Mouse (Mus musculus) forebrain, embryonic 11.5 days (tissue): ENCODE data around the gene Elovl1. TPM values are rescaled to one million over a fixed set of nuclear protein-coding genes. Genes with fewer than 3 reads are reported as not detected.

Experiments
- ATAC-seq: fragments of 200-750 bp; cut with Nextera tagmentation; replicated peaks from 2 replicates; pipeline ENCODE4 v1.8.0; 2017; ENCODE audit warnings: moderate TSS enrichment; ENCODE audit not compliant: low FRiP score
- DNase-seq: peaks from one replicate; pipeline ENCODE4 v3.0.0-alpha.2; 2017; ENCODE audit warnings: low spot score
- H3K27ac ChIP-seq: fragments of 300-500 bp; sonication (generic); 2 replicates; pipeline ENCODE4 v1.5.1; 2014; ENCODE audit warnings: low read depth, low read length
- H3K27me3 ChIP-seq: fragments of 300-500 bp; sonication (generic); 2 replicates; pipeline ENCODE4 v1.6.1; 2014; ENCODE audit warnings: mild to moderate bottlenecking, low read length, mixed read lengths; ENCODE audit not compliant: control insufficient read depth, insufficient read depth
- H3K36me3 ChIP-seq: fragments of 300-500 bp; sonication (generic); 2 replicates; pipeline ENCODE4 v1.6.1; 2014; ENCODE audit warnings: mild to moderate bottlenecking, low read length, moderate library complexity, mixed read lengths; ENCODE audit not compliant: control insufficient read depth, insufficient read depth
- H3K4me1 ChIP-seq: fragments of 300-500 bp; sonication (generic); replicated peaks from 2 replicates; pipeline ENCODE4 v1.6.1; 2014; ENCODE audit warnings: low read length, mixed read lengths; ENCODE audit not compliant: control insufficient read depth, insufficient read depth
- H3K4me2 ChIP-seq: fragments of 300-500 bp; sonication (generic); 2 replicates; pipeline ENCODE4 v1.6.1; 2014; ENCODE audit warnings: low read depth, mild to moderate bottlenecking, low read length, moderate library complexity, mixed read lengths; ENCODE audit not compliant: severe bottlenecking
- H3K4me3 ChIP-seq: fragments of 300-500 bp; sonication (generic); 2 replicates; pipeline ENCODE4 v1.5.1; 2014; ENCODE audit warnings: low read depth, low read length
- H3K9ac ChIP-seq: fragments of 300-500 bp; sonication (generic); 2 replicates; pipeline ENCODE4 v1.6.1; 2014; ENCODE audit warnings: low read length
- H3K9me3 ChIP-seq: fragments of 300-500 bp; sonication (generic); 2 replicates; pipeline ENCODE4 v1.6.1; 2016; ENCODE audit warnings: low read length, mixed read lengths; ENCODE audit not compliant: control insufficient read depth
- WGBS: fragments of 180-500 bp; shearing (Covaris S2); extraction: QIAGEN DNeasy Blood & Tissue Kit; methylation state at CpG from one replicate; pipeline ENCODE4 v1.1.7; 2014; 5-methylcytosine and 5-hydroxymethylcytosine counted together
- polyA plus RNA-seq: library from polyadenylated mRNA; unstranded; fragments of >200 nt; fragmentation: Nextera tagmentation; extraction: Ambion mirVana; gene quantifications from 2 replicates; pipeline ENCODE4 v1.2.1, GENCODE M21; 2014

Gene Elovl1
- polyA plus RNA-seq, 1 experiment from 2014 or later: 37.8 TPM

GRCm38 (mm10) chr4:118421384-118421783, 6.5 kb upstream of the Elovl1 start:
- H3K27ac ChIP-seq: no peak overlapping the region
- ATAC-seq (no peak), DNase-seq (no peak)
- H3K27me3 ChIP-seq: no peaks in the 10 kb centered on the region
- H3K9ac ChIP-seq: no peak overlapping the region
- H3K9me3 ChIP-seq: no peaks in the 10 kb centered on the region
- H3K36me3 ChIP-seq: no peaks in the 10 kb centered on the region; the same call in none of the 2 replicates
- WGBS: 100% methylated on average over 3 of the region's 3 CpGs
- no peak overlapping the region for H3K4me3 ChIP-seq
- H3K4me1 ChIP-seq: no peaks in the 10 kb centered on the region
- H3K4me2 ChIP-seq: no peak overlapping the region

GRCm38 (mm10) chr4:118424541-118425160, 3.2 kb upstream of the Elovl1 start:
- no peaks in the 10 kb centered on the region for H3K36me3 ChIP-seq
- ATAC-seq (no peak), DNase-seq (no peak)
- peaks cover 7% of the 10 kb centered on the region; the same call in 1 of the 2 replicates for H3K4me1 ChIP-seq
- H3K4me2 ChIP-seq: no peak overlapping the region
- no peak overlapping the region for H3K4me3 ChIP-seq
- no peaks in the 10 kb centered on the region for H3K9me3 ChIP-seq
- H3K27ac ChIP-seq: no peak overlapping the region
- H3K9ac ChIP-seq: no peak overlapping the region
- no peaks in the 10 kb centered on the region for H3K27me3 ChIP-seq
- WGBS: 88% methylated on average over 4 of the region's 4 CpGs

GRCm38 (mm10) chr4:118425374-118425773, 2.5 kb upstream of the Elovl1 start:
- ATAC-seq: no peak

GRCm38 (mm10) chr4:118427415-118427767, 502 bp upstream of the Elovl1 start:
- Histone ChIP-seq H3K4me1 (peaks cover 7% of the 10 kb centered on the region; the same call in 1 of the 2 replicates), H3K27me3 (no peaks in the 10 kb centered on the region), H3K36me3 (peaks cover 1% of the 10 kb centered on the region; the same call in 1 of the 2 replicates), H3K27ac (no peak overlapping the region), H3K4me2 (peak overlapping the region; percentile 84), H3K9me3 (no peaks in the 10 kb centered on the region), H3K9ac (peak overlapping the region; percentile 76), H3K4me3 (peak overlapping the region; percentile 53)
- no peak; the same call in 1 of the 2 replicates for ATAC-seq
- WGBS: 3% methylated on average over 5 of the region's 5 CpGs
- DNase-seq: no peak

More at GRCm38 (mm10) chr4:118425374-118425773, 2.5 kb upstream of the Elovl1 start:
- Histone ChIP-seq H3K36me3 (no peaks in the 10 kb centered on the region), H3K9ac (no peak overlapping the region), H3K4me3 (no peak overlapping the region), H3K4me1 (peaks cover 7% of the 10 kb centered on the region; the same call in 1 of the 2 replicates), H3K4me2 (no peak overlapping the region), H3K9me3 (no peaks in the 10 kb centered on the region), H3K27ac (no peak overlapping the region), H3K27me3 (no peaks in the 10 kb centered on the region)
- WGBS: 92% methylated on average over 1 of the region's 1 CpGs
- no peak for DNase-seq

- 54% methylated on average over 15 of the region's 15 CpGs for WGBS
Observed at GRCm38 (mm10) chr4:118428531-118429214, 780 bp downstream of the Elovl1 start.

GRCm38 (mm10) chr4:118429215-118429895, 1.5 kb downstream of the Elovl1 start:
- peaks cover 3% of the 10 kb centered on the region; the same call in 1 of the 2 replicates for H3K36me3 ChIP-seq
- H3K27me3 ChIP-seq: no peaks in the 10 kb centered on the region
- no peak overlapping the region for H3K27ac ChIP-seq
- H3K9me3 ChIP-seq: no peaks in the 10 kb centered on the region
- WGBS: 63% methylated on average over 7 of the region's 7 CpGs
- ATAC-seq (no peak), DNase-seq (peak; percentile 53)
- H3K4me3 ChIP-seq: no peak overlapping the region
- no peak overlapping the region; the same call in 1 of the 2 replicates for H3K4me2 ChIP-seq
- H3K9ac ChIP-seq: no peak overlapping the region
- H3K4me1 ChIP-seq: peaks cover 7% of the 10 kb centered on the region; the same call in 1 of the 2 replicates

More at GRCm38 (mm10) chr4:118428531-118429214, 780 bp downstream of the Elovl1 start:
- ATAC-seq (peak; percentile 10), DNase-seq (no peak)
- Histone ChIP-seq H3K36me3 (peaks cover 3% of the 10 kb centered on the region; the same call in 1 of the 2 replicates), H3K4me3 (peak overlapping the region; percentile 53), H3K4me2 (peak overlapping the region; percentile 84), H3K9ac (peak overlapping the region; percentile 76), H3K27me3 (no peaks in the 10 kb centered on the region), H3K9me3 (no peaks in the 10 kb centered on the region), H3K27ac (peak overlapping the region; percentile 12; the same call in 1 of the 2 replicates), H3K4me1 (peaks cover 7% of the 10 kb centered on the region; the same call in 1 of the 2 replicates)

GRCm38 (mm10) chr4:118432332-118432731, 4.4 kb downstream of the Elovl1 start:
- peaks cover 15% of the 10 kb centered on the region for H3K4me1 ChIP-seq
- H3K9ac ChIP-seq: no peak overlapping the region
- H3K27ac ChIP-seq: no peak overlapping the region
- 79% methylated on average over 8 of the region's 8 CpGs for WGBS
- ATAC-seq (no peak), DNase-seq (no peak)
- no peaks in the 10 kb centered on the region for H3K27me3 ChIP-seq
- no peak overlapping the region for H3K4me3 ChIP-seq
- H3K36me3 ChIP-seq: peaks cover 7% of the 10 kb centered on the region
- H3K9me3 ChIP-seq: no peaks in the 10 kb centered on the region
- H3K4me2 ChIP-seq: no peak overlapping the region

- H3K27ac ChIP-seq: peak within 1 kb of the TSS; percentile 83
- WGBS: under 1% methylated on average over 67 of the region's 67 CpGs
- ATAC-seq (peak; percentile 96), DNase-seq (peak; percentile 93)
- H3K27me3 ChIP-seq: no peaks in the 10 kb centered on the region
- no peaks in the 10 kb centered on the region for H3K9me3 ChIP-seq
- H3K4me3 ChIP-seq: peak within 1 kb of the TSS; percentile 75
- H3K4me1 ChIP-seq: peaks cover 15% of the 10 kb centered on the region
- peak within 1 kb of the TSS; percentile 87 for H3K4me2 ChIP-seq
- peak within 1 kb of the TSS; percentile 90 for H3K9ac ChIP-seq
- peaks cover 7% of the 10 kb centered on the region for H3K36me3 ChIP-seq
Observed at GRCm38 (mm10) chr4:118436820-118437603, 9.1 kb downstream of the Elovl1 start, which contains the start of gene Cdc20. Cdc20 (minus strand) TSS chr4:118437352.
